Mouse (Mus musculus) CD4-positive, CD25-positive, alpha-beta regulatory T cell, adult 2 months (primary cell): Measurements from ENCODE around the gene Gm7970.
"Not testable (repeated sequence)": the region's sequence is repeated elsewhere in the genome, so short reads cannot be mapped to it uniquely, and the experiment has no call there.

Source experiments
- DNase-seq: peaks from one replicate; pipeline ENCODE4 v3.0.0-alpha.2; 2012; ENCODE audit warnings: low read depth, low spot score

The Gm7970 gene

DNA sequence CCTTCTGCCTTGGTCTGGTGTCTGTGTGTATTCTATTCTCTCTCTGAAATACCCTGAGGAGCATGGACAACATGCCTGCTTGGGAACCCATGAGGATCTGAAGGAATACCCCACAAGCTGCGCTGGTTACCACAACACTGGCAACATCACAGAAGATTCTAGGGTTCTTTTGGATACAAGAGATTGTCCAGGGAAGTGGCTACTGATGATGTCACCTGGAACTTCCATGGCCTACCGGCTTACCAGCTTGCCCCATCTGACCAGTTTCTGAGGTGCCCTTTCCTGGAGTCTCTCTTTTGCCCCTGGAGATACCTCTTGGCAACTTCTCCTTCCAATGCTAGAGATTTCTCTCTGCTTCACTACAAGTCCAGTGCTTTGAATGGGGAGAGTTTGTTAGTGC lies at the start of gene Gm7970:
TSS of gene Gm7970 (minus strand) at position 101 of the 400 bp plus-strand sequence.
- not testable (repeated sequence) for DNase-seq

DNA sequence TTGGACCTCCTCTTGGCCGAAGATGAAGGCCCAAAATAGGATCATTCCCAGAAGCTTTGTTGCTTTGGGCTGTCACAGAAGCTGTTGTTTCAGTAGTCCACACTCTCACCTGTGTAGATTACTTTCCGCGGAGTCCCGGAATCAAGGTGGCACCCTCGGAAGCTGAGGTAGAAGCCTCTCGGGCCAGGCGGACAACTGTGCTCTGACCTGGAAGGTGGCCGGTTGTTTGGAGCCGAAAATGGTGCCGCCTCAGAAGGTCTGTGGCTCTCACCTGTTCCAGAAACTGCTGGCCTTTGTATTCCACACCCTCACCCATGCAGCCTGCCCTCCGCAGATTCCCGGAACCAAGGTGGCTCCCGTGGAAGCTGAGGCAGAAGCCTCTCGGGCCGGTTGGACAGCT lies 45.6 kb upstream of the Gm7970 start:
- DNase-seq: not testable (repeated sequence)

DNA sequence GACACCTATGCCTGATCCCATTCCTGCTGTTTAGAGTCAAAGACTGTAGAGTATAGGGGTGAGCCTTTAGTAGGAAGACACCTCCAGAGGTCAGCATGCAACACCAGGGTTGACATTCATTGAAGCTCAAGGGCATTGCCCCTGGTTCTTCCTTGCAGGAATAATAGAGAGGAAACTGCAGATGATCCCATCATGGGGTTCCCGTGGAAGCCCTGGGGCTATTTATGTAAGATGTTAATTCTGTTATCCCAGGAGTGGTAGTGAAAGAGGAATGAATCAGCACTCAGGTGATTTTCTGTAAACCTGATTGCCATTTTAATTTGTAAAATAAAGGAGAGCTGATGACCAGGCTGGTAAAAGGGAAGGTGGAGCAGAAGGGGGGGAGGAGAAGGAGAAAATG lies 31.0 kb upstream of the Gm7970 start:
- DNase-seq: not testable (repeated sequence)

DNA sequence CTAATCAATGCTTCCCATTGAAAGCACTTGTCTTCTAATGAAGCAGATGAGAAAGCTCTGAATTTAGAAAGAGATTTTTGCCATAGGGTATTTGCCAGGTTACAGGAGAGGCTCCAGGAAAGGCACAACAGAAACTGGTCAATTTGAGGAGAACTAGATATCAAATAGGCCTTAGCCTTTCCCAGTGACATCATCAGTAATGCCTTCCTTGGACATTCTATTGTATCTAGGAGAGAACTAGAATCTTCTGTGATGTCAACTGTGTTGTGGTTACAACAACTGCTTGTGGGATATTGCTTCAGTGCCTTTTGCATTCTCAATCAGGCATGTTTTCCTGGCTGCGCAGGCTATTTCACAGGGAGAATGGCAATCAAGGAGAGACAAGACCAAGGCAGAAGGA lies 17.5 kb upstream of the Gm7970 start, which contains the start of gene 1700049E17Rik2:
TSS of gene 1700049E17Rik2 (plus strand) at position 301 of the 400 bp plus-strand sequence.
- DNase-seq: not testable (repeated sequence)

DNA sequence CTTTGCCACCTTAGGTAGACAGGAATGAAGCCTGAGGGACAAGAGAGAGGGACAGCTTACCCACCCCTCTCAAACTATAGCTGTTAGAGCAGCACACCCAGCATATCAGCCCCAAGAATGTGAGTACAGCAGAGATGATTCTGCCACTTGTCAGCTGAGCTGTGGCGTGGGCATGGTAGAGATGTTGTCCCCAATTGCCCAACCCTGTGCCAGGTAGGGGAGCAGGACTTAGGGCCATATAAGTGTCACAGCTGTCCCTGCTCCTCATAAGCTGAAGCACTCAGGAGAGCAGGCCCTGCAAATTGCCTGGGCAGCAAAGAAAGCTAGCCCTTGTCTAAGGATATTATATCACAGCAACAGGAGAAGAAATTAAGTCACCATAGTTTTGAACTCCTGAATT lies 30.7 kb downstream of the Gm7970 start:
- DNase-seq: not testable (repeated sequence)

DNA sequence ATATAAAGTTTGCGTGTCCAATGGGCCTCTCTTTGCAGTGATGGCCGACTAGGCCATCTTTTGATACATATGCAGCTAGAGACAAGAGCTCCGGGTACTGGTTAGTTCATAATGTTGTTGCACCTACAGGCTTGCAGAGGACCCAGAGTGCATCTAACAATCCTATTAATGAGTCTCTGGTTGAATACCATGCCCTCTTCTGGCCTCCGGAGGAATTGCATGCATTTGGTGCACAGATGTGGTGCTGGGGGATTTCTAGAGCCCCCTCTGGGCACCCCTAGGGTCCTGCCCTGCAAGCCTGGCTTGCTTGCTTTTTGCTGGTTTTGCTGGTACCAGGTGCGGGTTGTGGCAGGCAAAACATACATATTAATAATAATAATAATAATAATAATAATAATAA lies 34.7 kb downstream of the Gm7970 start:
- DNase-seq: not testable (repeated sequence)
